Mouse (Mus musculus) thymus, adult 2 months (tissue): ENCODE measurements at regions not wholly inside any gene's neighbourhood (a gene's known extent, or its start where the extent isn't known, plus 50 kb on each side); places are given as distances from the start of the nearest gene placed in this dataset.

Source experiments
- DNase-seq: peaks from one replicate; pipeline ENCODE4 v3.0.0; 2021
- H3K27ac ChIP-seq: fragments of 200-500 bp; 2 replicates; pipeline ENCODE4 v1.5.1; 2012; ENCODE audit warnings: low read length, control low read depth; ENCODE audit not compliant: control insufficient read depth, insufficient read depth
- H3K27me3 ChIP-seq: fragments of 200-500 bp; 2 replicates; pipeline ENCODE4 v1.6.1; 2012; ENCODE audit warnings: mild to moderate bottlenecking, low read length, moderate library complexity, mixed read lengths; ENCODE audit not compliant: control insufficient read depth, insufficient read depth
- H3K36me3 ChIP-seq: fragments of 200-500 bp; 2 replicates; pipeline ENCODE4 v1.6.1; 2012; ENCODE audit warnings: mild to moderate bottlenecking, low read length, moderate library complexity; ENCODE audit not compliant: control insufficient read depth, insufficient read depth
- H3K4me1 ChIP-seq: fragments of 200-500 bp; replicated peaks from 2 replicates; pipeline ENCODE4 v1.6.1; 2012; ENCODE audit warnings: low read length; ENCODE audit not compliant: control insufficient read depth, insufficient read depth
- H3K4me3 ChIP-seq: fragments of 200-500 bp; 2 replicates; pipeline ENCODE4 v1.5.1; 2012; ENCODE audit warnings: mild to moderate bottlenecking, low read length, control low read depth, moderate library complexity; ENCODE audit not compliant: control insufficient read depth, insufficient read depth
- CTCF ChIP-seq: fragments of 200-500 bp; IDR thresholded peaks from 2 replicates; pipeline ENCODE4 v1.5.1; 2012; ENCODE audit warnings: mild to moderate bottlenecking, control low read depth, low read length, moderate library complexity, borderline replicate concordance; ENCODE audit not compliant: control insufficient read depth, poor library complexity, insufficient read depth; ENCODE audit errors: extremely low read depth
- POLR2A ChIP-seq: fragments of 200-500 bp; IDR thresholded peaks from 2 replicates; pipeline ENCODE4 v1.6.1; 2012; ENCODE audit warnings: mild to moderate bottlenecking, low read length, control low read depth, moderate library complexity; ENCODE audit not compliant: control insufficient read depth, poor library complexity, insufficient read depth; ENCODE audit errors: extremely low read depth
- WGBS: fragments of 180-500 bp; shearing (Covaris S2); methylation state at CpG from one replicate; pipeline ENCODE4 v1.1.7; 2018; 5-methylcytosine and 5-hydroxymethylcytosine counted together

DNA sequence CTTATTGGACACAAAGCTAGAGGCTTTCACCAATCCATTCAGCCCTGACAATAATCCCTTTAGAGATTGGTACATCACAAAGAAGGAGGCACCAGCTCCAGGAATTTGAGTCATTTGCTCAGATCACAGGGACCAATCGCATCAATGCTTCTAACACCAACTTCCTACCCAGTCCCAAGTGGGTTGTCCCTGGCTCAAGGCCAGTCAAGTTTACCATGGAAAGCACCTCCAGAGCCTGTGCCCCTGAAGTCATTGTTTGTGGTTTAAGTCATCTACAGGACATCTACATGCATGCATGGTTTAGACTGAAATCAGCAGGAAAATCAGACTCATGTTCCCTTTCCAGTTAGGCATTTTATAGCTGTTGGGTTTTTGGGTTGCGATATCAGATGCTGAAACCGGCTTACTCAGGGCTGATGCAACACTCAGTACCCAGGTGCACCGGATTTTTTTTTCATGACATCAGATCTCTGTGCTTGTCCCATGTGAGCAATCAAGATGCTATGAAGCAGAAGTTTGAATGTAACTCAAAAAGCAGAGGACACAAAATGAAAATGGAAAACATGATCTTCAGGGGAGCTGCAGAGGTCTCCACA is 50.3 kb upstream of the Sh3bp4 start:
- TF ChIP-seq CTCF (no peak), POLR2A (no peak)
- 93% methylated on average over 4 of the region's 4 CpGs for WGBS

More for the DNA sequence above, 50.3 kb upstream of the Sh3bp4 start:
- H3K27ac ChIP-seq: no peak overlapping the region
- peaks cover 8% of the 10 kb centered on the region for H3K4me1 ChIP-seq
- no peak for DNase-seq
- no peak overlapping the region for H3K4me3 ChIP-seq
- no peaks in the 10 kb centered on the region for H3K27me3 ChIP-seq
- H3K36me3 ChIP-seq: no peaks in the 10 kb centered on the region
